In genomic region chr2:4436361-4437231, GRCm38 (mm10) we compare ENCODE assay signal across 10 mouse cellular contexts.
DNase-seq lines count a peak whose midpoint lies in the region; ATAC-seq and TF ChIP-seq lines count a peak whose summit lies in the region.
"Had no signal": no experiment of that assay in that cellular context is flagged by ENCODE, and none has a peak within 500 bp of the region (broad histone marks: within the 10 kb centered on the region; RNA-seq: fewer than 3 reads in every experiment).

No protein-coding gene starts in this region.

- ATAC-seq in embryonic facial prominence, embryonic 12.5 days (ENCODE audit: insufficient number of reproducible peaks, insufficient read depth, low FRiP score, low TSS enrichment): no peak
- ATAC-seq in neural tube, embryonic 12.5 days (ENCODE audit: low FRiP score, low read depth): peak; percentile 88

- no peak overlapping the region for H3K4me3 ChIP-seq in gastrocnemius, adult 2 months
- no peak overlapping the region for H3K4me3 ChIP-seq in embryonic facial prominence, embryonic 12.5 days
- no peak overlapping the region for H3K4me3 ChIP-seq in neural tube, embryonic 12.5 days

- no peak overlapping the region for H3K27ac ChIP-seq in gastrocnemius, adult 2 months
- H3K27ac ChIP-seq in embryonic facial prominence, embryonic 12.5 days: 0 out of 2 replicates have a peak overlapping the region, but pooled peaks have one; percentile 13
- peak overlapping the region; percentile 77 for H3K27ac ChIP-seq in neural tube, embryonic 12.5 days

- H3K27me3 ChIP-seq in embryonic facial prominence, embryonic 12.5 days: no peaks in the 10 kb centered on the region
- no peaks in the 10 kb centered on the region for H3K27me3 ChIP-seq in neural tube, embryonic 12.5 days (replicated peaks)

- H3K9ac ChIP-seq in embryonic facial prominence, embryonic 12.5 days: no peak overlapping the region
- no peak overlapping the region for H3K9ac ChIP-seq in neural tube, embryonic 12.5 days

- 63% methylated on average over 19 of the region's 19 CpGs for WGBS in embryonic facial prominence, embryonic 12.5 days
- 22% methylated on average over 19 of the region's 19 CpGs for WGBS in neural tube, embryonic 12.5 days

- H3K36me3 ChIP-seq in embryonic facial prominence, embryonic 12.5 days: peaks cover 33% of the 10 kb centered on the region
- peaks cover 7% of the 10 kb centered on the region for H3K36me3 ChIP-seq in neural tube, embryonic 12.5 days

- intact Hi-C loops in gastrocnemius, adult 2 months (cut with DNase I): no loop called here
- intact Hi-C loops in heart, postnatal 10 days (cut with DNase I): loop anchor here (5.0 kb wide), 1 partner anchor 34 kb away; no protein-coding TSS in a partner anchor

- H3K4me2 ChIP-seq in embryonic facial prominence, embryonic 12.5 days (replicated peaks): no peak overlapping the region
- H3K4me2 ChIP-seq in neural tube, embryonic 12.5 days (replicated peaks): peak overlapping the region; percentile 14

- no peak for TF ChIP-seq CTCF in gastrocnemius, adult 2 months (IDR thresholded peaks at IDR 0.05)

- H3K9me3 ChIP-seq in embryonic facial prominence, embryonic 12.5 days: no peaks in the 10 kb centered on the region
- H3K9me3 ChIP-seq in neural tube, embryonic 12.5 days: no peaks in the 10 kb centered on the region

- DNase-seq in gastrocnemius, adult 2 months: peak; percentile 33
- DNase-seq in gastrocnemius, adult 8-10 months (ENCODE audit: low spot score in 2 of 2): no peak
- DNase-seq in layer of hippocampus, adult 9-11 months: peak; percentile 87
- no peak for DNase-seq in spleen, postnatal 14 days (ENCODE audit: low spot score in 2 of 2)
- DNase-seq in heart, postnatal 10 days: no peak
- no peak for DNase-seq in heart, adult 18-20 months
- DNase-seq: adrenal gland, postnatal 36 days; thymus, postnatal 14 days had no signal

- H3K4me1 ChIP-seq in embryonic facial prominence, embryonic 12.5 days: peaks cover 11% of the 10 kb centered on the region; the same call in 1 of the 2 replicates
- peaks cover 31% of the 10 kb centered on the region for H3K4me1 ChIP-seq in neural tube, embryonic 12.5 days

Comparison
In these comparisons a context has a peak if more than half of its experiments do, and no peak if none do; other contexts are left out.
1. DNase-seq: peak in gastrocnemius, adult 2 months (single experiment) and layer of hippocampus, adult 9-11 months (single experiment); none in gastrocnemius, adult 8-10 months (0 of 2), spleen, postnatal 14 days (0 of 2), heart, postnatal 10 days (0 of 2) and heart, adult 18-20 months (0 of 2).